Mouse (Mus musculus) cortical plate, adult 2 months (tissue): ENCODE measurements around the gene Trappc13.

ENCODE experiments used
- CTCF ChIP-seq: fragments of 200-500 bp; IDR thresholded peaks from 2 replicates; pipeline ENCODE4 v1.5.1; 2011; ENCODE audit warnings: mild to moderate bottlenecking, control low read depth, low read length; ENCODE audit not compliant: insufficient read depth; ENCODE audit errors: extremely low read depth
- POLR2A ChIP-seq: fragments of 200-500 bp; IDR thresholded peaks from 2 replicates; pipeline ENCODE4 v1.6.1; 2011; ENCODE audit warnings: mild to moderate bottlenecking, low read length, control low read depth; ENCODE audit not compliant: insufficient read depth; ENCODE audit errors: extremely low read depth

GRCm38 (mm10) chr13:104100416-104100815 lies 77.9 kb downstream of the Trappc13 start:
- TF ChIP-seq POLR2A (no peak), CTCF (no peak)
